Mouse (Mus musculus): ENCODE measurements around the gene Proz.

Gene Proz

GRCm38 (mm10) chr8:13107990-13108638, 47.4 kb downstream of the Proz start:
- DNase-seq: no peak

GRCm38 (mm10) chr8:13108967-13109366, 48.3 kb downstream of the Proz start:
- no peak for DNase-seq

- DNase-seq: no peak
Measured at GRCm38 (mm10) chr8:13109416-13109960, 48.8 kb downstream of the Proz start.

GRCm38 (mm10) chr8:13111917-13112316, 51.2 kb downstream of the Proz start:
- no peak for DNase-seq

- DNase-seq: no peak
Measured at GRCm38 (mm10) chr8:13113232-13113631, 52.5 kb downstream of the Proz start.

- no peak for DNase-seq
Measured at GRCm38 (mm10) chr8:13117096-13117495, 56.4 kb downstream of the Proz start.

GRCm38 (mm10) chr8:13118516-13118915, 57.8 kb downstream of the Proz start:
- DNase-seq: no peak

- DNase-seq: no peak
Measured at GRCm38 (mm10) chr8:13120882-13121665, 60.4 kb downstream of the Proz start.

GRCm38 (mm10) chr8:13122887-13123421, 62.2 kb downstream of the Proz start:
- no peak for DNase-seq

- no peak for DNase-seq
Measured at GRCm38 (mm10) chr8:13124897-13125296, 64.2 kb downstream of the Proz start.
